Mouse (Mus musculus): ENCODE measurements around the gene Pigs. TPM values are rescaled to one million over a fixed set of nuclear protein-coding genes. Genes with fewer than 3 reads are reported as not detected.

Pigs gene
- total RNA-seq (2021), result 10 to 100 TPM; 67.0 to 67.7 TPM

- intact Hi-C loops (cut with DNase I), result loop anchor here (1.0 kb wide), 1 partner anchor 27 kb away; the partner anchor contains the start of gene Spag5
- DNase-seq (ENCODE audit: low spot score in 2 of 2), result peak; percentile 94 to 98
These were observed at the start of gene Pigs for GRCm38 (mm10) chr11:78327634-78328511. Gene Pigs, plus strand, starts transcription at chr11:78328415.

- intact Hi-C loops (cut with DNase I), result loop anchor here (5.0 kb wide), 1 partner anchor 57 kb away; no protein-coding TSS in a partner anchor
These were observed 49.4 kb upstream of the Pigs start for GRCm38 (mm10) chr11:78278853-78279252.

GRCm38 (mm10) chr11:78279586-78279985, 48.6 kb upstream of the Pigs start:
- no peak for DNase-seq (ENCODE audit: low spot score in 2 of 2)
- intact Hi-C loops (cut with DNase I), result loop anchor here (5.0 kb wide), 1 partner anchor 57 kb away; no protein-coding TSS in a partner anchor

More at GRCm38 (mm10) chr11:78278853-78279252, 49.4 kb upstream of the Pigs start:
- DNase-seq (ENCODE audit: low spot score in 2 of 2), result no peak

GRCm38 (mm10) chr11:78289146-78289763, 39.0 kb upstream of the Pigs start:
- intact Hi-C loops (cut with DNase I), result no loop called here

GRCm38 (mm10) chr11:78290654-78291053, 37.6 kb upstream of the Pigs start, which contains the start of gene BC030499:
Gene BC030499, plus strand, starts transcription at chr11:78290841.
- intact Hi-C loops (cut with DNase I), result no loop called here
- peak; percentile 42 to 81 for DNase-seq (ENCODE audit: low spot score in 2 of 2)

More at GRCm38 (mm10) chr11:78289146-78289763, 39.0 kb upstream of the Pigs start:
- no peak for DNase-seq (ENCODE audit: low spot score in 2 of 2)

- DNase-seq (ENCODE audit: low spot score in 2 of 2), result no peak
- intact Hi-C loops (cut with DNase I), result no loop called here
These were observed 33.6 kb upstream of the Pigs start for GRCm38 (mm10) chr11:78294585-78294984.

- intact Hi-C loops (cut with DNase I), result loop anchor here (1.0 kb wide), 1 partner anchor 27 kb away; the partner anchor contains the start of gene Pigs
- no peak for DNase-seq (ENCODE audit: low spot score in 2 of 2)
These were observed 27.3 kb upstream of the Pigs start for GRCm38 (mm10) chr11:78300917-78301316.

- DNase-seq (ENCODE audit: low spot score in 2 of 2), result peak; percentile 90 to 97
- intact Hi-C loops (cut with DNase I), result loop anchor here (1.0 kb wide), 1 partner anchor 27 kb away; the partner anchor contains the start of gene Pigs
These were observed 26.7 kb upstream of the Pigs start, which contains the start of gene Spag5 for GRCm38 (mm10) chr11:78301357-78302084. Gene Spag5, plus strand, starts transcription at chr11:78301529.

- no peak for DNase-seq (ENCODE audit: low spot score in 2 of 2)
- intact Hi-C loops (cut with DNase I), result no loop called here
These were observed 22.9 kb upstream of the Pigs start for GRCm38 (mm10) chr11:78305272-78305671.

- DNase-seq (ENCODE audit: low spot score in 2 of 2), result no peak
- intact Hi-C loops (cut with DNase I), result no loop called here
These were observed 17.2 kb upstream of the Pigs start for GRCm38 (mm10) chr11:78310861-78311511.

GRCm38 (mm10) chr11:78313662-78314061, 14.6 kb upstream of the Pigs start:
- no peak for DNase-seq (ENCODE audit: low spot score in 2 of 2)
- intact Hi-C loops (cut with DNase I), result no loop called here

GRCm38 (mm10) chr11:78318411-78318810, 9.8 kb upstream of the Pigs start:
- intact Hi-C loops (cut with DNase I), result no loop called here
- no peak for DNase-seq (ENCODE audit: low spot score in 2 of 2)

- no peak for DNase-seq (ENCODE audit: low spot score in 2 of 2)
- intact Hi-C loops (cut with DNase I), result no loop called here
These were observed 6.0 kb upstream of the Pigs start for GRCm38 (mm10) chr11:78322076-78322831.

- intact Hi-C loops (cut with DNase I), result no loop called here
- peak; percentile 70 to 84 for DNase-seq (ENCODE audit: low spot score in 2 of 2)
These were observed 5.4 kb upstream of the Pigs start, which contains the start of gene Aldoc for GRCm38 (mm10) chr11:78322860-78323259. Gene Aldoc, plus strand, starts transcription at chr11:78322968.

GRCm38 (mm10) chr11:78324000-78324785, 4.0 kb upstream of the Pigs start:
- intact Hi-C loops (cut with DNase I), result no loop called here
- DNase-seq (ENCODE audit: low spot score in 2 of 2), result peak in 1 of 2 experiments; percentile 35

- intact Hi-C loops (cut with DNase I), result no loop called here
- DNase-seq (ENCODE audit: low spot score in 2 of 2), result no peak
These were observed 3.2 kb upstream of the Pigs start for GRCm38 (mm10) chr11:78324965-78325364.

GRCm38 (mm10) chr11:78327215-78327614, 1.0 kb upstream of the Pigs start:
- DNase-seq (ENCODE audit: low spot score in 2 of 2), result no peak
- intact Hi-C loops (cut with DNase I), result no loop called here
